Mouse (Mus musculus): ENCODE results near the gene Gm13090.

Gm13090 gene

DNA sequence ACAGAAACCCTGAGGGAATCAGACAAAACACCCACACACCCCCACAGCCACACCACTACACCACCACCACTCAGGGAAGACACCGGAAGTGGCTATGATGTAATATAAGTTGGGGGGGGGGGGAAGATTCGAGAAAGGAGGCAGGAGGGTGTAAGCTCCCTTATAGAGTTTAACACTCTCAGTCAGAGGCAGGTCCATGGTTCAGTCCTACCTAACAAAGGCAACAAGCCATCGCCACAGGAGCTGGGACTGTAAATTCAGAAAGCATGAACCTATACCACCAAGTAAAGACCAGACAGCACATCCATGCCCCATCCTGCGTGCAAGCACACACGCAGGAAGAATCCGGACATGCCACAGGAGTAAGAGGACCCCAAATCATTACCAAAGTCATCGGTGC is at the start of gene Gm13090:
Gm13090 (plus strand) TSS at position 301 of the 400 bp plus-strand sequence.
- DNase-seq, result no peak

DNA sequence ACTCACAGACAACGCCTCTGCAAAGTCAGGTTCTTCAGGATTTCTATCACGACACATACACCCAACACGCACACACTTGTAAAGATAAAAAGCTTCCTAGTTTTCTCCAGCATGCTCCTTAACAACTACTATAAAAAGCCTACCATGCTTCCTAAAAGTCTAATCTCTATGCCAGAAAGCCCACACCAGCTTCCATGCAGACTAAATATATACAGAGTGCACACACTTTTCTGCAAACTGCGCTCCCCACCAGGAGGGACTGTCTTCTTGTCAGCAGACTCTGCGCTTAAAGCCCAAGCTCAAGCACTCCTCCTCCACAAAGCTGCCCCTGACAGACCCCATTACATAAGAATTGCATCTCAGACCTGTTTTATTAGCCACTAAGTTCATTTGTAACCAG is 47.9 kb upstream of the Gm13090 start:
- DNase-seq, result peak; percentile 45

DNA sequence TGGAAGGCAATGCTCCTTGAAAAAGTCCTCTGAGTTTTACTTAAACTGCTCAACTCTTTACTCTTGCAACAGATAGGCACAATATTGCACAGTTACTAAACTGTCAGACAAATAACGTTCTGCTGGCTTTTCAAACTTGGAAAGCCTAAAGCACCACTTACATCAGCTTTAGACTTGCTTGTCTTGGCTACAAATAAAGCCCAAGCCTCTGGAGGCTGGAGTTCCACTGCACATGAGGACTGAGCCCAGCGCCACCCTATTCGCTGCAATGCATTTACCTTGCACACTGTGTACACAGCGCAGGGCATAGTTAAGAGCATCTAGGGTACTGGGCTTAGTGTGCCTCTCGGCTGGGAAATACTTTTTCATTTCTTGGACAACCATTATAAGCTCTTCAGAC is 46.1 kb upstream of the Gm13090 start:
- no peak for DNase-seq

DNA sequence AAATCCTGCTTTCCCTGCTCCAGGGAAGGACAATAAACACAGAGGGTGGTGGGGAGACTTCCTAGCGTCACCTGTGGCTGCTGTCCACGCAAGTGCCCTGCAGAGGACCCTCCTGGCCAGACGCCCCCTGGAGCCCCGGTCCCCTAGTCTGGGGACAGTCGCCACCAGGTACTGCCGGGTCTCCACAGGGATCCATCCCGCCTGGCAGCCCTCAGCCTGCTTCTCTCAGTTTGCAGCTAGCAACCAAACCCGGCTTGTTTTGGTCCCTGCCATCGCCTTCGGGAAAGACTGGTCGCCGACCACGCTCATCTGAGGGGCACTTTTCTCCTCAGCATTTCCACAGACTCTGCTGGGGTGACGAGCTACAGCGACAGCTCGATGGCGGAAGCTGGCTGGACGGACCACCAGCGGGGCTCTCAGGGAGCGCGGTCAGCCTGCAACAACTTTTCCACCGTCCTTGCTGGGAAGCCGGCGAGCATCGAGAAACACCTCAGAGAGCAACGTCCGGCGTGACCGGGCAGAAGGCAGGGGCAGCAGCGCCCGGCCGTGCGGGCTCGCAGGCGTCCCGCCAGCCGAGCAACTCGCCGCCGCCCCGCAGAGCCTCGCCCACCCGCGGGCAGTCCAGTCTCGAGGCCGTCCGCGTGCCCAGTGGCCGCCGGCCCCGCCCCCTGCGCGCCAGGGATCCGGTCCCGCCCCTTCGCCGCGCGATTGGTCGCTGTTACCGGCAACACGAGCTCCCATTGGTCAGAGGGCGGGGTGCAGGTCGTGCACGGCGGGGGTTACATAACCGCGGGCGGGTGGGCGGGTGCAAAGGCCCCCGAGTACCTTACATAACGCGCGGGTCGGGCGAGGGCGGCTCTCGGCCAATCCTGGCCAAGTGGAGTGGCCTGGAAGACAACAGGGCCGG is 45.1 kb upstream of the Gm13090 start, which contains the start of gene Per3:
Per3 (minus strand) TSS at position 629 of the 907 bp plus-strand sequence.
- DNase-seq, result peak; percentile 98

DNA sequence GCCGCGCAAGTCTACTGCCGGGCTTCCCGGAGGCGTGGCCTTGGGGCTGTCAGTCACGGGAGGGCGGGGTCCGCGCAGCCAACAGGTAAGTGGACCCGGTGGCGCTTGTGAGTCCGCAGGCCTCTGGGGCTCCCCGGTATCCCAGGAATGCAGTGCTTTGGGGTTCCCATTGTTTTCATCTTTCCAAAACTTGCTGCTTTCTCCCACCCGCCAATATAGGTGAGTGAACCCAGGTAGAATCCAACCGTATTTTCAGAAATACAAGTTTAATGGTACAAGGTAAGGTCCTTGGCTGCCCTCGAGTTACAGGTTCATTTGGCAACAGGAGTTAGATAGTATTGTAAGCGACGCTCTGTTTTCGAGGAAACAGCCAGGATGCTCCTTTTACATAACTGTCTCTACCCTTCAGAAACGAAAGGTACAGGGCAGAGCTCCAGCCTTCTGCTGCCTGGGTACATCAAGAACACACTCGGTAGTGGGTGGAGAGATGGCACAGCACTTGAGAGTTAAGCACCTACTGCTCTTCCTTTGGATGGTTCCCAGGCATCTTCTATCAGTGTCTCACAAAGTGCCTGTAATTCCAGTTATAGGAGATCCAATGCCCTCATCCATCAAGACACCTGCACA is 44.3 kb upstream of the Gm13090 start:
- DNase-seq, result peak; percentile 43

DNA sequence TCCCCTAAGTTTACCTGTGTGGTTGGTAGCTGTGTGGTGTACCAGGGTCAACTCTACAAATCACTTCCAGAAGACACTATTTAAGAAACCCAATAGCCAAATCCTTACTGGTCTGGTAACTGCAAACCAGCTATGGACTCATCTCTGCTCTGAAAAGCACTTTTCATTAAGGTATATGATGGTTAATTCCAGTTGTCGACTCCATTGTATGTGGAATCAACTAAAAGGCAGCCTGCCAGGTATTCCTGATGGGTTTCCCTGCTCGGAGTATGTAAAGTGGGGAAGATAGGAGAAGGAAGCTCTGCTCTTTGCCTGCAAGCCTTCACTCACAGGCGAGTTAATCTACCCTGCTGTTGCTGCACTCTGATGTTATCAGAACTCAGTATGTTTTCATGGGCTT is 42.8 kb upstream of the Gm13090 start:
- DNase-seq, result no peak

DNA sequence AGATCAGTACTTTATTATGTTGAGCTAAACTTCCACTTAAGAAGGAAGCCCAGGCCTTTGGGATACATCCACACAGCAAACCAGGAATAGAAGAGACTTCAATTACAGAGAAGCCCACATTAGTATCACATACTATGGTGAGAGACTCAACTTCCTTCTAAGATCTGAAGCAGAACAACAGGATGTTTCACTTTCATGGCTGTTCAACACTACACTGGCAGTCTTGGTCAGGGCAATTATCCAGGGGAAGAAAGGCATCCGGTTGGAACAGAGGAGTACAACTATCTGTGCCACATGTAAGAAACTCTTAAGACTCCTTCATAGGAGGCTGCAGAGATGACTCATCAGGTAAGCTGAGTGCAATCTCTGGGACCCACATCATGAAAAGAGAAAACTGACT is 38.2 kb upstream of the Gm13090 start:
- no peak for DNase-seq

DNA sequence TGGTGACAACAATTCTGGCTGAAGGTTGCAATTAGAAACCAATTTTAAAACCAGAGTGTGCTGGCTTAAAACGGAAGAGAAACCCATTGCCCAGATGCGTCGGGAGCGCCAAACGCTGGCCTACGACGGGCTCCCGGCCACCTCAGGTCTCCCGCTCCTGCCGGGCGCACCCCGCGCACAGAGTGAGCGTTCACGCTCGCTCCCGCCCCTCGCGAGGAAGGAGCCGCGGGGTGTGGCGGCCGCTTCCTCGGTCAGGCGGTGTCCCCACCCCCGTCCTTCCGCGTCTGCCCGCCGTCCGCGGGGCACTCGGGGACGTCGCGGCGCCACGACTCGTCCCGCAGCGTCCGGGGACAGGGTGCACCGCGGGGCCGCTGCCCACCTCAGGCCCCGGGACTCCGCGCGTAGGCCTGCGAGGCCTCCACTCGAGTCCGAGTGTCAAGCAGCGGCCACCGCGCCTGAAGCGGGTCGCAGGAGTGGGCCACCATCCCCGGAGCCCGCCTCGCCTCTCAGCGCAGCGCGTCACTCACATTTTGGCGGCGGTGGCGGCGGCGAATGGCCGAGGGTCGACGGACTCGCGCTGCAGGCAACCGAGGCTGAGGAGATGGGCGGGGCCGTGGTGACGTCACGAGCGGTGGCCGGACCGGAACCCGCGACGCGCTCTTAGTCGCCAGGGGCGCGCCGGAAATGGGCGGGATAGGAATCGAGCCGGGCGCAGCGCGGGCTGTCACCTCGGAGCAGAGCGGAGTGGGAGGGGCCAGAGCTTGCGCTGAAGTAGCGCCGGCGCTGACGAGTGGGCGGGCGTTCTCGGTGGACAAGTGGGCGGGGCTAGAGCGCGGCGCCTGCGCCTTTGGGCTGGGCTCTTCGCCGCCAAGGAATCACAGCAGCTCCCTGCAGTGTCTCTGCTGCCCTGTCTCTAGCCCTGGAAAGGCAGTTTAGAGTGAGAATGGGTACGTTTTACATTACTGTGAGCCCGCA is 31.7 kb upstream of the Gm13090 start, which contains the start of gene Vamp3:
Vamp3 (minus strand) TSS at position 617 of the 975 bp plus-strand sequence.
- DNase-seq, result peak; percentile 99

DNA sequence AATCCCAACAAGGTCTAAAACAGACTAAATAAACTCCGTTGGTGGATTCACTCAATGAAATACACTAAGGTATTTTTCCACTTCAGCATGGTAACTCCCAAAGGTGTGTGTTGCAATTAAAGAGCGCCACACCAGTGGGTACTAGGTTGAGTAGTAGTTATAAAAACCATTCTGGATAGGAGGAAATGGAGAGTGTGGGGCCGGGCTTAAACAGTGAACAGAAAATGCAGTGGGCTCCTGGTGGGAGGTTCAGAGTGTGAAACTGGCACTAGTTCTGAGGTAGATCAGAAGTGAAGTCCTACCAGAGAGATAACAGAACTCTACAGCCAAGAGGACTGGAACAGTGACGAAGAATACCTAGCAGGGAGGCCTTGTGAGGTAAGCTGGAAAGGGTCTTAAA is 30.7 kb upstream of the Gm13090 start:
- no peak for DNase-seq

DNA sequence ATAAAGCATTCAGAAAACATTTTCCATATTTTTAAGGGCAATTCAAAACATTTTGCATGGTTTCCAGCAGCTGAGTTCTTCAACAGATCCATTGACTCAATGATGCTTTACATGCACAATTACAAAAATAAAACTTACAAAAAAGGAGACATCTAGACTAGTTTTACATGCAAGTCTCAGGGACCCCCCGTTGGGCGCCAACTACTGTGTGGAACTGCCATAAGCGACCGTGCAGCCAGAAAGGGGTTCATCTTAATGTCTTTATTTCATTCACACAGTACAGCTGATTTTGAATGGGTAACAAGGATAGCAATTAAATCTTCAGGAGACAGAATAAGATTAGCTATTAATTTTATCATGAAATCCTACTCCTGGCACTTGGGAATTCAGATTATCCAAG is 29.8 kb upstream of the Gm13090 start:
- DNase-seq, result no peak

DNA sequence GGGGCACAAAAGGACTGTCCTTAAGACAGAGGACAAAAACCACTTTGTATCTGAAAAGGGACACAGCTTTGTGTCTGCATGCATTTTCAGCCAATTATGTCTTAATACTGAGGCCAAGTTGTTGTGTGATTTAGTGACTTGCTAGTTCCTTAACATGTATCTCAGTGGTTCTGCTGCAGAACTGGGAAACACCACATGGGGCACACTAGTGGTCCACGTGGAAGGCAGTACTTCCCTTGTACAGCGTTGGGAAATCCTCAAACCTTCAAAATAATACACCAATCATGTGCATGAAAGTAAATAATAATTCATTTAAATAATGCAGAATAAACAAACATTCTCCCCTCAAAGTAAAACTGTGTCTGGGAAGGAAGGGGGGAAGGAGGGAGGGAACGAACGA is 20.6 kb upstream of the Gm13090 start:
- no peak for DNase-seq

DNA sequence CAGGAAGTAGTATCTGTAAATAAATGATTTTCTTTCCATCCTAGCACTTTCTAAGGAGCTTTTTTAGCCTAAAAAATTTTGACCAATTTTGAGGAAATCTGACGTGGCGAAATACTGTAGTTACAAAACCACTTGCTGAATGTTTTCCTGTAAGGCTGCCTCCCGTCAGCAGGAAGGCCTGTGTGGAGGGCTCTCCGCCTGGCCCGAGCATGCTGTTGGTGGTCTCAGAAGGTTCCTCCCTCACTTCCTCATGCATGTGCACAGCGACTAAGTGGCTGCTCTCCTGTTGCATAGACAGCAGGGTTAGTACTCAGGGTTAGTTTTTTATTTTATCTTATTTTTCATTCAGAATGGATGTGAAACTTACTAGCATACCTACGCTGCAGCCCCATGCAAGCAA is 18.4 kb upstream of the Gm13090 start:
- DNase-seq, result no peak

DNA sequence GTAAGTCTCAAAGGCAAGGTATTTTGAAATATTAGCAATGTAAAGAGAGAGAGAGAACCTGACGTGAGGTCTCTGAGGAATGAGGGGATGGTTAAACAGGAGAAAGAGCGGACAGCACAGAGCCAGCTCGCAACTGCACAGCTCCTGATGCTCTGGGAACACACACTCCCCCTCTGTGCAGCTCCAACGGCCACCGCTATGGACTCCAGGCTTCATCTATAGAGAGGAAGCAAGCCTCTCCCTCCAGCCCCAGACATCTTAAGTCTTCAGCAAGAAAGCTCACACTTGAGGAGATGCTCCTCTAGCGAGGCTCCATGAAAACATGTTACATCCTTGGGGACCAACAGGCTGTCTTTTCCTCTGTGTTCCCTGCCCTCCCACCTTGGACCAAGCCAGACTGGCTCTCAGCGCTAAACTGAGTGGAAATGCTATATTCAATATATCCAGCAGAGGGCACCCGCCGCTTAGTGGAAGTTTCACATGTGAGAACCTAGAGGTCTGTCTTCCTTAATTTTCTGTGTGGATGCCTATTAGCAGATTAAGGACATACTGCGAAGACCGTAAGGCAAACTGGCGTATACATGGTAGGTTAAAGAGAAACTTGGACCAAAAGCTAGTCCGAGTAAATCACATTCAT is 16.1 kb upstream of the Gm13090 start:
- peak; percentile 63 for DNase-seq

DNA sequence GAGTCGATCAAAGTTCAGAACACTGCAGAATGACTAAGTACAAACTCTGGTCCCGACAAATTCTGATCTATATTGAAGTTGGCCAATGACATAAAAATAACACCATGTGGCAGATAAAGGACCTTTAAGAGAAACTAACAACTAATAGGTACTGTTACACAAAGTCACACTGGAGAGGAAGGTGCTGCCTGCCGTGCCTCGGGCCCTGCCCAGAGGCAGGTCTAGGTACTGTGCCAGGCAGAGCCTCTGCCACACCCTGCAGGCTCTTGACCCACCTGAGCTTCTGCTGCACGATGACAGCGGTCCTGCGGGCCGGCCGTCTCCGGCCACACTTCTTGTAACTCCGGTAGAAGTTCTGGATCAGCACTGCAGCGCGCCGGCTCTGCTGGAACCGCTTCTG is 14.6 kb upstream of the Gm13090 start:
- DNase-seq, result no peak

DNA sequence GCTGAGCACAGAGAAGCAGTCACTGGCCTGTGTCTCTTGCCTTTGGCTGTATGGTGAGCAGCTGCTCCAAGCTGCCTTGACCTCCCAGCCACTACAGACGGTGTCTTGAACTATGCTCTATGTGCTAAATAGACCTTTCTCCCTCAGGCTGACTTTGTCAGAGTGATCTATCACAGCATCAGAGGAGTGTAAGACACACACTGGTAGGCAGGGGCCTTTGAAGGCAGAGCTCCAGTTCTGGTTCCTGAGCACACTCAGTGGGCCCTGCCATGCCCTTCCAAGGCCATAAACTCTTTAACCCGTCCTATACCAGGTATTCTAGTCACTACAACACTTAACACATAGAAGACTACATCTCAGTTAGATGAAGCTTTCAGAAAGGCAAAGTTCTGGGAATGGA is 8.0 kb upstream of the Gm13090 start:
- DNase-seq, result no peak

DNA sequence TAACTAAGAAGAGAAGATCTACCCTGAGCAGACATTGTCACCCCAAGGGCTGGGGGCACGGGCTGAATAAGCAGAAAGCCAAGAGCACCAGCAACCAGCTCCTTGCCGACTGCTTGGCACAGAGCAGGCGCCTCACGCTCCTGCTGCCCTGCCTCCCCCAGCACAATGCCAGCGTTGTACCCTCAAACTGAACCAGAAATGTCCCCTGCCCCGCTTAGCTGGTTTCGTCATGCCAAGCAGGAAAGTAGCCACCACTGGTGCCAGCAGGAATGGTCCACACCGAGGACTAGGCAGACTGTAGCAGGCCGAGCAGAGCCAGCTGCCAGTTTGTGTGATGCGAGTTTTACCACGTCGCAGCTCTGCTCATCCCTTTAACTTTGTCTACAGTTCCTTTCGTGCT is 7.4 kb upstream of the Gm13090 start:
- no peak for DNase-seq

DNA sequence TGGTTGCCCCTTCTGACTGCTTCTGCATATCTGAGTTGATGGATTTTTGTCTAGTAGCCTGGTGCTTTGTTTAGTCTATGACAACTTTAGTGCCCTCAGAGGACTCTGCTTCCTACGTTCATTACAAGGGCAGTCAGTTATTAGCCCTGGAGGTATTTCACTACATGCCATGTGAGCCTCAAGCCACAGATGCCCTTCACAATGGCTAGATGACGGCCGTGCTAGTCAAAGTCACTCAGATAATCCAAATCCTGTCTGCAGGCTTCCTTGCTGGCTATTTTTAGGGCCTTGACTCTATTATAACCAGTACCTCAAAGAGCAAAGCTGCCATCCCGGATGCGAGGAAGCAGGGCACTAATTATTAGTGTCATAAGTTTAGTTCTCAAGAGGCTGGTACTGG is 6.3 kb upstream of the Gm13090 start:
- DNase-seq, result no peak

DNA sequence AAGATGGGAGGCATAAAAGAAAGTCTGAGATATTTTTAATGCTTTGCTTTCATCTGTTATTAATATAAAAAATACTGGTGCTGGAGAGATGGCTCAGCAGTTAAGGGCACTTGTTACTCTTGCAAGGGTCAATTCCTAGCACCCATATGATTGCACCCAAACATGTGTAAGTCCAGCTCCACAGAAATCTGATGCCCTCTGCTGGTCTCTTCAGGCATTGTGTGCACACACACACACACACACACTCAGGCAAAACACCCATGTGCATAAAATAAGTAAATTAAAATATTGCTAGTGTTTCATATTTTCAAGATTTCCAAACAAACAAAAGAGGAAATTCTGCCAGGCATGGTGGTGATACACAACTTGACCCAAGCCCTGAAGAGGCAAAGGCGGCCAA is 2.0 kb upstream of the Gm13090 start:
- DNase-seq, result no peak

DNA sequence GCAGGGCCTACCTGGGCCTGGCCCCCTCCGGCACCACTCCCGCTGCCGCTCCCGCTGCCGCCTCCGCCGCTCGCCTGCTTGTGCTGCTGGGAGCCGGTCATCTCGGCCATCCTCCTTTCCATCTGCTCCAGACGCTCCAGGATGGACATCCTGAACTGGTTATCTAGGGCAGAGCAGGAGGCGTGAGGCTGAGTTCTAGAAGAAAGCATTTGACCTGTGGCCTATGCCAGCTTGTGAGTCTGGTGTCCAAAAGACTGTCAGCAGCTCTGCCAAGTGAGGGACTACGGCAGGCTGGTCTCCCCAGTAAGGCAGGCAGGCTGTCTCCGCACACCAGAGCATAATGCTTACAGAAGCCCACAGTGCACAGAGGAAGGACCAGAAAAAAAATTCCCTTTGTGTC is 551 bp upstream of the Gm13090 start:
- no peak for DNase-seq

DNA sequence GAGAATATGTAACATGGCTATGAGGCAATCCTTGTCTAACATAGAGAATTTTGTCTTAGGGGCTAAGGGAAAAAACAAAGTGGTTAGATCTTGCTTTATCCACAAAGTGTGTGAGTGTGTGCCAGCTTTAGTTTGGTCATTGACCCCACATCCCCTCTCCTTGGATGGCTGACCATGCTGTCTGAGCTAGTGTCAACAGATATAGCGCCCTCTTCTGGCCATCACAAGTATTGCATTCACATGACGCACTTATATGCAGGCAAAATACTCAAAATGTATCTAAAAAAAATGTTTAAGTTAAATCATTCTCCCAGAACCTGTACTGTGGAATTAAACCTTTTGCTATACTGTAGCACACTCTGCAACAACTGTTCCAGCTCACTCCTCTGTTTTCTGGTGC is 5.8 kb downstream of the Gm13090 start:
- no peak for DNase-seq

DNA sequence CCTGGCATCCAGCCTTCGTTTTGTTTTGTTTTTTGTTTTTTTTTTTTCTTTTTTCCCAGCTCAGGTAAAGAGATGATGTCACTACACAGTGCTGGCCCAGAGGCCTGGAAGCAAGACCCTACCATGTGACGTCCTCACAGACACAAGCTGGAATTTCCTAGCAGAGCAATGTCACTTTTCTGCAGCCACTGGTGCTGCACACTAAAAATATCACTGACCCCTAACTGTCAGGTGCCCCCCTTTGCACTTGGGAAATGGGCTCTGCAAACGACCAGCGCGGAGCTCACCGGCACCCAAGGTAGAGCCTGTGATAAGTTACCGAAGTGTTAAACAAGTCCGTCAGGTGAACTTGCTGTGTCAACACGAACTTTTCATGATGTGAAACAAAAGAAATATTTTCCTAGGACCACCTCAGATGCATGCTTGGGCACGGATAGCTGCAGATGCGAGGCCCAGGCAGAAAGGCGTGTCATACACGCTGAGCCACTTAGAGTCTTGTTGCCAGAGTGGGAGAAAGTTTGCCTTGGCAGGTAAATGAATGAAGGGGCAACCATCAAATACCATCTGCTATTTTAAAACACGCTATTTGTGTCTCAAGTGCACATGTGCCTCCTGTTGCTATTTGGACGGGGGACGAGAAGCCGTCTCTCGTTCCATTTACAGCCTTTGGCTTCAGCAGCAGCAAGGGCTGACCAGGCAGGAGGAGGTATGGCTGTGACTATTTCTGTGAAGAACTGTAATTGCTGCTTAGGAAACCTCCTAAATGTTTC is 7.1 kb downstream of the Gm13090 start:
- DNase-seq, result no peak

DNA sequence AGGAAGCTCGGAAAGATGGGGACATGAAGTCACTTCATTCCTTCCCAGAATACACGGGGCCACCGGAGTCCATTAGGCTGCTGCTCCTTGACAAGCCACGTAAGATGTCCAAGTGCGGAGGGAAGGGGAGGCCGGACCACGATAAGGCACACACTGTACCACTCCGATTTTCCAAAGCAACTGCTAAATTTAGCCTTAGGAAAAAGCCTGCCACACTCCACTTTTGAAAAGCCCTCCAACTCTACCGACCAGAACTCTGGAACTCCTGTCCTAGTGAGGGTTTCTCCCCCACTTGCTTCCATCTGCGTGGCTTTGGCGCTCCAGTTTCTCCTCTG is 7.7 kb downstream of the Gm13090 start:
- no peak for DNase-seq

All from right cerebral cortex, postnatal 25 days (tissue).